Mouse (Mus musculus) C2C12 (cell line): ENCODE data around the gene Hcn3. TPM values are rescaled to one million over a fixed set of nuclear protein-coding genes. Genes with fewer than 3 reads are reported as not detected.

ENCODE experiments used
- H3K27me3 ChIP-seq: one replicate; pipeline ENCODE4 v1.6.1; 2011; ENCODE audit not compliant: control insufficient read depth, insufficient read depth, insufficient read length
- H3K36me3 ChIP-seq: one replicate; pipeline ENCODE4 v1.6.1; 2011; ENCODE audit not compliant: control insufficient read depth, insufficient read depth
- H3K4me3 ChIP-seq: one replicate; pipeline ENCODE4 v1.5.1; 2011; ENCODE audit warnings: mild to moderate bottlenecking, control low read depth; ENCODE audit not compliant: poor library complexity, insufficient read depth, severe bottlenecking
- H3K79me2 ChIP-seq: one replicate; pipeline ENCODE4 v1.6.1; 2011; ENCODE audit not compliant: control insufficient read depth, insufficient read depth
- H3K79me3 ChIP-seq: one replicate; pipeline ENCODE4 v1.6.1; 2011; ENCODE audit warnings: low read depth, control low read depth
- H3ac ChIP-seq: one replicate; pipeline ENCODE3; 2011; ENCODE audit warnings: low read depth; ENCODE audit not compliant: control insufficient read depth, insufficient read length
- CEBPB ChIP-seq: IDR thresholded peaks from one replicate; pipeline ENCODE4 v1.6.1; 2011; ENCODE audit warnings: low read depth, mild to moderate bottlenecking, control low read depth, moderate library complexity
- CTCF ChIP-seq: IDR thresholded peaks from one replicate; pipeline ENCODE4 v1.5.1; 2011; ENCODE audit not compliant: control insufficient read depth, insufficient read depth, insufficient read length
- FOSL1 ChIP-seq: IDR thresholded peaks from one replicate; pipeline ENCODE4 v1.8.0; 2011; ENCODE audit warnings: mild to moderate bottlenecking, low read length; ENCODE audit not compliant: poor library complexity, insufficient read depth, severe bottlenecking
- MAX ChIP-seq: IDR thresholded peaks from one replicate; pipeline ENCODE4 v1.6.1; 2011; ENCODE audit warnings: mild to moderate bottlenecking, control low read depth
- MYOD1 ChIP-seq: IDR thresholded peaks from one replicate; pipeline ENCODE4 v1.6.1; 2011; ENCODE audit warnings: low read depth; ENCODE audit not compliant: control insufficient read depth, insufficient read length
- MYOG ChIP-seq: IDR thresholded peaks from one replicate; pipeline ENCODE4 v1.6.1; 2011; ENCODE audit not compliant: control insufficient read depth, insufficient read length; ENCODE audit errors: extremely low read depth
- USF1 ChIP-seq: IDR thresholded peaks from one replicate; pipeline ENCODE4 v1.6.1; 2011; ENCODE audit warnings: low read depth, mild to moderate bottlenecking, control low read depth, moderate library complexity
- polyA plus RNA-seq: library from polyadenylated mRNA; unstranded; fragments of >200 nt; fragmentation: generic; extraction: Trizol; gene quantifications from one replicate; pipeline ENCODE4 v1.2.1, GENCODE M21; 2012; ENCODE audit warnings: missing spikeins

Hcn3 gene
- polyA plus RNA-seq, 1 experiment = 0.15 TPM

- Histone ChIP-seq H3K79me2 (no peaks in the 10 kb centered on the region), H3K79me3 (no peaks in the 10 kb centered on the region), H3K36me3 (no peaks in the 10 kb centered on the region), H3K4me3 (no peak overlapping the region), H3ac (no peak overlapping the region), H3K27me3 (peaks cover 77% of the 10 kb centered on the region)
- TF ChIP-seq CTCF (no peak), USF1 (no peak), CEBPB (no peak), FOSL1 (no peak), MYOG (no peak), MYOD1 (no peak), MAX (no peak)
These were observed 12.7 kb downstream of the Hcn3 start for GRCm38 (mm10) chr3:89147101-89147978.

GRCm38 (mm10) chr3:89145566-89145965 lies 14.4 kb downstream of the Hcn3 start:
- Histone ChIP-seq H3K4me3 (no peak overlapping the region), H3ac (no peak overlapping the region), H3K36me3 (no peaks in the 10 kb centered on the region), H3K27me3 (peaks cover 85% of the 10 kb centered on the region), H3K79me3 (no peaks in the 10 kb centered on the region), H3K79me2 (no peaks in the 10 kb centered on the region)
- TF ChIP-seq FOSL1 (no peak), MYOG (no peak), CTCF (no peak), MYOD1 (no peak), MAX (no peak), CEBPB (no peak), USF1 (no peak)

- Histone ChIP-seq H3K79me3 (no peaks in the 10 kb centered on the region), H3K79me2 (no peaks in the 10 kb centered on the region), H3K27me3 (peaks cover 84% of the 10 kb centered on the region), H3K4me3 (no peak overlapping the region), H3ac (no peak overlapping the region), H3K36me3 (no peaks in the 10 kb centered on the region)
- no peak for TF ChIP-seq FOSL1
- TF ChIP-seq USF1 = no peak
- TF ChIP-seq MAX = no peak
- TF ChIP-seq MYOD1 = no peak
- TF ChIP-seq MYOG = no peak
- no peak for TF ChIP-seq CEBPB
- no peak for TF ChIP-seq CTCF
These were observed 15.2 kb downstream of the Hcn3 start for GRCm38 (mm10) chr3:89144821-89145220.

GRCm38 (mm10) chr3:89136365-89136764 lies 23.6 kb downstream of the Hcn3 start:
- no peak for TF ChIP-seq MYOG
- TF ChIP-seq MAX = no peak
- TF ChIP-seq CEBPB = no peak
- TF ChIP-seq CTCF = no peak
- peaks cover 76% of the 10 kb centered on the region for H3K27me3 ChIP-seq
- H3K79me3 ChIP-seq = no peaks in the 10 kb centered on the region
- H3K4me3 ChIP-seq = no peak overlapping the region
- H3K79me2 ChIP-seq = no peaks in the 10 kb centered on the region
- H3ac ChIP-seq = no peak overlapping the region
- no peaks in the 10 kb centered on the region for H3K36me3 ChIP-seq

GRCm38 (mm10) chr3:89135958-89136357 lies 24.0 kb downstream of the Hcn3 start, which contains the start of gene Pklr:
Gene Pklr (plus strand): TSS chr3:89136142.
- no peak within 1 kb of the TSS for H3ac ChIP-seq
- H3K79me2 ChIP-seq = no peaks in the 10 kb centered on the region
- no peak within 1 kb of the TSS for H3K4me3 ChIP-seq
- H3K36me3 ChIP-seq = no peaks in the 10 kb centered on the region
- no peaks in the 10 kb centered on the region for H3K79me3 ChIP-seq
- H3K27me3 ChIP-seq = peaks cover 72% of the 10 kb centered on the region
- TF ChIP-seq MYOG (no peak), MAX (no peak), USF1 (no peak), MYOD1 (no peak), CEBPB (no peak), CTCF (no peak), FOSL1 (no peak)

GRCm38 (mm10) chr3:89133752-89134151 lies 26.2 kb downstream of the Hcn3 start:
- TF ChIP-seq MYOD1 = no peak
- TF ChIP-seq FOSL1 = no peak
- TF ChIP-seq CEBPB = no peak
- no peak for TF ChIP-seq MYOG
- no peak for TF ChIP-seq USF1
- no peak for TF ChIP-seq CTCF
- no peak overlapping the region for H3ac ChIP-seq
- no peaks in the 10 kb centered on the region for H3K36me3 ChIP-seq
- peaks cover 67% of the 10 kb centered on the region for H3K27me3 ChIP-seq
- H3K79me2 ChIP-seq = no peaks in the 10 kb centered on the region
- H3K79me3 ChIP-seq = no peaks in the 10 kb centered on the region
- no peak overlapping the region for H3K4me3 ChIP-seq
